Mouse (Mus musculus) midbrain, embryonic 11.5 days (tissue): Measurements from ENCODE around the gene Ttll6. TPM values are rescaled to one million over a fixed set of nuclear protein-coding genes. Genes with fewer than 3 reads are reported as not detected.

Experiments
- ATAC-seq: fragments of 200-750 bp; cut with Nextera tagmentation; 2 replicates; pipeline ENCODE4 v1.8.0; 2017; ENCODE audit warnings: moderate TSS enrichment, moderate library complexity; ENCODE audit not compliant: low FRiP score
- DNase-seq: peaks from one replicate; pipeline ENCODE4 v3.0.0; 2015; ENCODE audit warnings: low spot score; ENCODE audit errors: missing footprints
- H3K27ac ChIP-seq: fragments of 300-500 bp; sonication (generic); 2 replicates; pipeline ENCODE4 v1.5.1; 2014; ENCODE audit warnings: low read depth, low read length
- H3K27me3 ChIP-seq: fragments of 300-500 bp; sonication (generic); 2 replicates; pipeline ENCODE4 v1.6.1; 2014; ENCODE audit warnings: mild to moderate bottlenecking, low read length, moderate library complexity, mixed read lengths; ENCODE audit not compliant: control insufficient read depth, insufficient read depth
- H3K36me3 ChIP-seq: fragments of 300-500 bp; sonication (generic); 2 replicates; pipeline ENCODE4 v1.6.1; 2014; ENCODE audit warnings: mild to moderate bottlenecking, low read length, moderate library complexity, mixed read lengths; ENCODE audit not compliant: control insufficient read depth, insufficient read depth
- H3K4me1 ChIP-seq: fragments of 300-500 bp; sonication (generic); 2 replicates; pipeline ENCODE4 v1.6.1; 2014; ENCODE audit warnings: low read length; ENCODE audit not compliant: control insufficient read depth, insufficient read depth
- H3K4me2 ChIP-seq: fragments of 300-500 bp; sonication (generic); 2 replicates; pipeline ENCODE4 v1.6.1; 2014; ENCODE audit warnings: mild to moderate bottlenecking, moderate library complexity
- H3K4me3 ChIP-seq: fragments of 300-500 bp; sonication (generic); 2 replicates; pipeline ENCODE4 v1.5.1; 2014; ENCODE audit warnings: low read depth, low read length
- H3K9ac ChIP-seq: fragments of 300-500 bp; sonication (generic); 2 replicates; pipeline ENCODE4 v1.6.1; 2014; ENCODE audit warnings: low read length
- H3K9me3 ChIP-seq: fragments of 300-500 bp; sonication (generic); 2 replicates; pipeline ENCODE4 v1.6.1; 2016; ENCODE audit warnings: low read length; ENCODE audit not compliant: control insufficient read depth
- WGBS: fragments of 180-500 bp; shearing (Covaris S2); extraction: QIAGEN DNeasy Blood & Tissue Kit; methylation state at CpG from one replicate; pipeline ENCODE4 v1.1.7; 2014; 5-methylcytosine and 5-hydroxymethylcytosine counted together
- polyA plus RNA-seq: library from polyadenylated mRNA; unstranded; fragments of >200 nt; fragmentation: Nextera tagmentation; extraction: Ambion mirVana; gene quantifications from 2 replicates; pipeline ENCODE4 v1.2.1, GENCODE M21; 2014

Gene Ttll6
- polyA plus RNA-seq, 1 experiment from 2014 or later = not detected

DNA sequence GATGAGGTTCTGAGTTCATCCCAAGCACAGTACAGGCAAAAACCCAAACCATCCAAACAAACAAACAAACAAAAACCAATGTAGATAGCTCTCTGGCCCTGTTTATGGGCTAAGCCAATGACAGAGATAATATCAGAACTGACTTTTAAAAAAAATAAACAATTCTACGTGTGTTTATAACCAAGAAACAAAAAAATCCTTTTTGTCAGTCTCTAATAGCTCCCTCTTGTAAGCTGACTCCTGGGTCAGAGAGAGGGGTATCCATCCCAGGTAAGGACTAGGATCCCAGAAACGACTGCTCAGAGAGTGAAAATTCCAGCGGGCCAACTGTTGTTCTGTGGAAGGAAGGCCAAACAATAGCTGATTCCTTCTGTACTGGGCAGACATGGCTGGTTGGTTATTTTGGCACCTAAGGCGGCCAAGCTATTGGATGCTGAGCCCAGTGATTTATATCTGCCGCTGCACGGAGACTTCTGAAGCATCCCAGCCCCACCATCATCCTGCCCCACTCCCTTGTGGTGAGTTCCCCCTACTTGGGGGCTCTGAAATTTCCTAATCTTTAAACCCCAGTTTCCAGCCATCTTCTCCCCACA lies 45.4 kb downstream of the Ttll6 start:
- no peak overlapping the region for H3K27ac ChIP-seq
- H3K9ac ChIP-seq = no peak overlapping the region
- ATAC-seq = no peak
- no peak overlapping the region for H3K4me2 ChIP-seq
- WGBS = 1% methylated on average over 6 of the region's 6 CpGs
- peaks cover 4% of the 10 kb centered on the region; the same call in 1 of the 2 replicates for H3K9me3 ChIP-seq
- H3K36me3 ChIP-seq = no peaks in the 10 kb centered on the region
- H3K4me3 ChIP-seq = no peak overlapping the region
- H3K4me1 ChIP-seq = no peaks in the 10 kb centered on the region
- peak; percentile 92 for DNase-seq
- peaks cover 96% of the 10 kb centered on the region for H3K27me3 ChIP-seq

DNA sequence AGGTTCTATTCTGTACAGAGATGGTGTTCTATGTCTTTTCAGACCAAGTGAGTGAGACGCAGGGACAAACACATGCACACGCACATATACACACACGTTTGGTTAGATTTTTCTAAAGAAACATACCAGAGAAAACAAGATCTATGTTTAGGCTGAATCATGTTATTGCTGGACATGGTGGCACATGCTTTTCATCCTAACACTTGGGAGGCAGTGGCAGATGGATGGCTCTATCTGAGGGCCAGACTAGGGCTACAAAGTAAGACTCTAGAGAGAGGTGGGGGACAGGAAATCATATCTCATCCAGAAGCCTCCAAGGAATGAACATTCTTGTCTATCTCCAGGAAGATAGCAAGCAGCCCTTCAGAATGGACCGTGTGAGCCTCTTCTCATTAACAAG lies 47.5 kb downstream of the Ttll6 start:
- 21% methylated on average over 4 of the region's 4 CpGs for WGBS
- DNase-seq (peak; percentile 90), ATAC-seq (no peak)
- no peak overlapping the region for H3K4me3 ChIP-seq
- no peak overlapping the region for H3K27ac ChIP-seq
- H3K4me1 ChIP-seq = no peaks in the 10 kb centered on the region
- H3K4me2 ChIP-seq = no peak overlapping the region
- H3K9me3 ChIP-seq = peaks cover 4% of the 10 kb centered on the region; the same call in 1 of the 2 replicates
- H3K27me3 ChIP-seq = peaks cover 95% of the 10 kb centered on the region
- no peaks in the 10 kb centered on the region for H3K36me3 ChIP-seq
- no peak overlapping the region for H3K9ac ChIP-seq

DNA sequence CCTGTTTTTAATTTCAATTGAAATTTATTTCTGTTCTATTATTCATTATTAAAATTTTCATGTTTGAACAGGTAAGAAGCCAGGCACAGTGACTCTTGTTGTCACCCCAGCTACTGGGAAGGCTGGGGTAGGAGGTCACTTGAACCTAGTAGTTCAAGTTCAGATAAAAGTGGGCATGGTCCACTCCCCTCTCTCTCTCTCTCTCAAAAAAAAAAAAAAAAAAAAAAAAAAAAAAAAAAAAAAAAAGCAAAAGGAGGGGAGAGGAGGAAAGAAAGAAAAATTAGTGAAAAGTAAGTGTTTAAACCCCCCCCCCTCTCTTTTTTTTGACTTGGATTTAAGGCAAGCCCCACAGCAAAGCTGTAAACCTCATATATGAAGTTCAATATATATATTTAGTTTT lies 50.6 kb downstream of the Ttll6 start:
- no peak for DNase-seq
- Histone ChIP-seq H3K27ac (no peak overlapping the region), H3K27me3 (peaks cover 97% of the 10 kb centered on the region), H3K9ac (no peak overlapping the region), H3K4me1 (no peaks in the 10 kb centered on the region), H3K9me3 (peaks cover 4% of the 10 kb centered on the region; the same call in 1 of the 2 replicates), H3K4me3 (no peak overlapping the region), H3K4me2 (no peak overlapping the region), H3K36me3 (no peaks in the 10 kb centered on the region)
- no peak for ATAC-seq

DNA sequence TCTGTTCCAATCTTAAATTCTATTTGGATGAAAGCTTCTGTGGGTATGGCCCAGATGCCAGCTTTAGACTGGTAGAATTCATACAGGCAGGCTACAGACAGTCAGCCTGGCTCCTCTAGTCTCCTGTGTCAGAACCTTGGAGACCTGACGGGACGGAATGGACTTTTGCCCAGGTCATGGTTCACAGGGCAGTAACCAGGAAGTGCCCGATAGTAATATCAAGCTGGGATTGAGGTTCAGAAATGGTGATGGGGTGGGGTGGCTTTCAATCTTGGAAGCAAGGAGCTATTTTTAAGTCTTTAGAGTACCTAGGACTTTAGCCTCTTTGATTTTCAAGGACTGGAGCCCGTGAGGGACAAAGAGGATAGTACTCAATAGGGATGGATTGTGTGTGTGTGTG lies 53.7 kb downstream of the Ttll6 start:
- Histone ChIP-seq H3K9ac (no peak overlapping the region), H3K27ac (no peak overlapping the region), H3K4me1 (no peaks in the 10 kb centered on the region), H3K9me3 (peaks cover 4% of the 10 kb centered on the region; the same call in 1 of the 2 replicates), H3K36me3 (no peaks in the 10 kb centered on the region), H3K4me2 (no peak overlapping the region), H3K27me3 (peaks cover 96% of the 10 kb centered on the region), H3K4me3 (no peak overlapping the region)
- no peak for ATAC-seq
- 17% methylated on average over 4 of the region's 4 CpGs for WGBS
- peak; percentile 82 for DNase-seq

DNA sequence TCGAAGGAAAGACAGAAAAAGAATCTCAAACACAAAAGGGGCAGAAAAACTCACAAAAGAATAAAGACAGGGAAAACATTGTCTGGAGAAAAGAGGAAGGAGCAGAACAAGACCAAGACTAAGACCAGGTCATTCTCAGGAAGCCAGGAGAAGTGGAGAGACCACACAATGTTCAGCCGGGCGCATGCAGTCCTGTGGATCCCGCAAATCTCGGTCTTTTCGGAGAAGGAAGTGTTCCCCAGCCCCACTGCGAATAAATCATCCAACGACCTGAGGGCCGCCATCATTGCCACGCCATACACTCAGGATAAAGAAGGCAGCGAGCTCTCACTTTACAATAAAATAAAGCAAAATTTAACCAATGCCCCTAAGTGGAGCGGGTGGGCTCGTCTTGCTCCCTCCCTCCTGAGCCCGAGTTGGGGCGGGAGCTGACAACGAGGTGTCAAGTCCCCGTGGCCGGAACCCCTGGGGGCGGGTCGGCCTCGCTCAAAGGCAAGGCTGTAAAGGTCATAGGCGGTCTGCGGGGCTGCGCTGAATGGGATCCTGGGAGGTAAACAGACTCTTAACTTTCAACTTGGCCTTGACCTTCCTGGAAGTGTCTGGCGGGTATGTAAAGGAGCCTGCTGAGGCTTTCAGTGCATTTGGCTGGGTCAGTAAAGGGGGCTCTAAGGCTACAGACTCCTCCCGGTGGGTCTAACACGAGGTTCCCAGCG lies 56.4 kb downstream of the Ttll6 start:
- no peak for ATAC-seq
- Histone ChIP-seq H3K27me3 (peaks cover 99% of the 10 kb centered on the region), H3K27ac (no peak overlapping the region), H3K4me1 (no peaks in the 10 kb centered on the region), H3K9ac (no peak overlapping the region), H3K9me3 (no peaks in the 10 kb centered on the region), H3K4me2 (no peak overlapping the region), H3K36me3 (no peaks in the 10 kb centered on the region), H3K4me3 (no peak overlapping the region)
- WGBS = under 1% methylated on average over 28 of the region's 28 CpGs
- peak; percentile 95 for DNase-seq

DNA sequence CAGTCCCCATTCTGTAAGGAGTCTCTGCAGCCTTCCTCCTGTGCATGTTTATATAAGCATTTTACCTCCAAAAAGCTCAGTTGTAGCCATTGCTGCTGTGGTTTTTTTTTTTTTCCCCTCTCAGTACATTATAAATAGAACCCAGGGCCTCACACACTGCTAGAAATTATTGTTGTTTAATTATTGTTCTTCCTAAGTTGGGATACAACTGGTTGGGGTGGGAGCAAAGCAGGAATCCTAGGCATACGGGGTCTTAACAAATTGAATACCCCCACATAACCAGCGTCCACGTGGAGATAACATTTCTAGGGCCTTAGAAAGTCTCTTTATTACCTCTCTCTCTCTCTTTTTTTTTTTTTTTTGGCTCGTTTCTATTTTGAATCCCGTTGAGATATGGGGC lies 57.5 kb downstream of the Ttll6 start:
- ATAC-seq = no peak
- H3K4me2 ChIP-seq = no peak overlapping the region
- DNase-seq = peak; percentile 81
- H3K9ac ChIP-seq = no peak overlapping the region
- peaks cover 99% of the 10 kb centered on the region for H3K27me3 ChIP-seq
- no peaks in the 10 kb centered on the region for H3K4me1 ChIP-seq
- 2% methylated on average over 5 of the region's 5 CpGs for WGBS
- no peak overlapping the region for H3K4me3 ChIP-seq
- no peak overlapping the region for H3K27ac ChIP-seq
- no peaks in the 10 kb centered on the region for H3K36me3 ChIP-seq
- H3K9me3 ChIP-seq = no peaks in the 10 kb centered on the region

DNA sequence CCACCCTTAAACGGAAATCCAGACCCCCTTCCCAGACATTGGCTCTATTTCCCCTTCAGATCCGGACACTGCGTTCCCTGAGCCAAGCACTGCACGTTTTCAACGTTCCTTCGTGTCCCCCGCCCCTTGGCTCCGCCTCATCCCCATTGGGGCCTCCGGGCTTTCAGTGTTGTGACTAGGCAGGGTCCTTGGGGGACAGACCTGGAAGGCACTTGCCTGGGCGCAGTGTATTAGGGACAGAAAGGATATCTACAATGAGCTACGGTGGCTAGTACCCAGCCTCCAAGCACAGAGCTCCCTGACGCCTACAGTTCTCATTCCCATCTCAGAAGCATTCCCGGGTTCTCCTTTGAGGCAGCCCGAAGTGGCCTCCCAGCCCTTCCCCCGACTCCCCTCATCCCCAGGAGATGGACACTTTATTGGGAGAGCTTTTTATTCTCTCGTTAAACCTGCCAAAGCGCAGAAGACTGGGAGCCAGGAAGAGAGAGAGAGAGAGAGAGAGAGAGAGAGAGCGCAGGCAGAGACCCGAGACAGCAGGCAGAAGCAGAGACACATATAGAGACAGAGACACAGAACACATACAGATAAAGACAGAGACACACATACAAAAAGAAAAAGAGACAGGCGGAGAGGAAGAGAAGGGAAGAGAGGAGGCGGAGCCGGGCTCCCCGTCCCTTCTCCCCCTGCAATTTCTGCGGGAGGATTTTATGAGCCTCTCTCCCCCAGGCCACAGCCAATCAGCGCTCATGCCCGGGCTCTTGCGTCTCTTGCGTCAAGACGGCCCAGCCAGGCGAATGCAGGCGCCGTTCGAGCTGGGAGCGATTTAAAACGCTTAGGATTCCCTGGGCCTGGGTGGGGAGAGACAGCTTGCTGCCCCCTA lies 60.2 kb downstream of the Ttll6 start, which contains the start of gene Hoxb13:
Hoxb13 (plus strand) TSS at position 796 of the 880 bp plus-strand sequence.
- WGBS = under 1% methylated on average over 35 of the region's 35 CpGs
- DNase-seq = peak; percentile 92
- no peak within 1 kb of the TSS for H3K4me3 ChIP-seq
- no peaks in the 10 kb centered on the region for H3K4me1 ChIP-seq
- H3K9ac ChIP-seq = no peak within 1 kb of the TSS
- H3K27me3 ChIP-seq = peaks cover 99% of the 10 kb centered on the region
- H3K4me2 ChIP-seq = no peak within 1 kb of the TSS
- no peak for ATAC-seq
- no peaks in the 10 kb centered on the region for H3K36me3 ChIP-seq
- no peaks in the 10 kb centered on the region for H3K9me3 ChIP-seq
- no peak within 1 kb of the TSS for H3K27ac ChIP-seq

DNA sequence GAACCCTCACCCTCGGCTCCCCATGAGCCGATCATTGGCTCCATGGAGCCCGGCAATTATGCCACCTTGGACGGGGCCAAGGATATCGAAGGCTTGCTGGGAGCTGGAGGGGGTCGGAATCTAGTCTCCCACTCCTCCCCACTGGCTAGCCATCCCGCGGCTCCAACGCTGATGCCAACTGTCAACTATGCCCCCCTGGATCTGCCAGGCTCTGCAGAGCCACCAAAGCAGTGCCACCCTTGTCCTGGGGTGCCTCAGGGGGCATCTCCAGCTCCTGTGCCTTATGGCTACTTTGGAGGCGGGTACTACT lies 60.8 kb downstream of the Ttll6 start:
- under 1% methylated on average over 10 of the region's 10 CpGs for WGBS
- no peak overlapping the region for H3K4me3 ChIP-seq
- no peak overlapping the region for H3K9ac ChIP-seq
- DNase-seq (peak; percentile 93), ATAC-seq (no peak)
- H3K9me3 ChIP-seq = no peaks in the 10 kb centered on the region
- H3K27ac ChIP-seq = no peak overlapping the region
- H3K4me2 ChIP-seq = no peak overlapping the region
- no peaks in the 10 kb centered on the region for H3K36me3 ChIP-seq
- H3K27me3 ChIP-seq = peaks cover 99% of the 10 kb centered on the region
- no peaks in the 10 kb centered on the region for H3K4me1 ChIP-seq
